Mouse (Mus musculus) forebrain, embryonic 14.5 days (tissue): ENCODE data around the gene Fbxo24. TPM values are rescaled to one million over a fixed set of nuclear protein-coding genes. Genes with fewer than 3 reads are reported as not detected.

Experiments used
- ATAC-seq: fragments of 200-750 bp; cut with Nextera tagmentation; 2 replicates; pipeline ENCODE4 v1.8.0; 2017; ENCODE audit warnings: mild to moderate bottlenecking, moderate library complexity
- DNase-seq: peaks from one replicate; pipeline ENCODE4 v3.0.0-alpha.2; 2015; ENCODE audit warnings: low spot score
- H3K27ac ChIP-seq: fragments of 300-500 bp; sonication (generic); 2 replicates; pipeline ENCODE4 v1.5.1; 2014; ENCODE audit warnings: low read depth, mild to moderate bottlenecking, control low read depth, low read length, moderate library complexity
- H3K27me3 ChIP-seq: fragments of 300-500 bp; sonication (generic); replicated peaks from 2 replicates; pipeline ENCODE4 v1.6.1; 2014; ENCODE audit warnings: low read length, control low read depth, mixed read lengths; ENCODE audit not compliant: control insufficient read depth, insufficient read depth
- H3K36me3 ChIP-seq: fragments of 300-500 bp; sonication (generic); 2 replicates; pipeline ENCODE4 v1.6.1; 2014; ENCODE audit warnings: low read length, control low read depth; ENCODE audit not compliant: control insufficient read depth, insufficient read depth
- H3K4me1 ChIP-seq: fragments of 300-500 bp; sonication (generic); 2 replicates; pipeline ENCODE4 v1.6.1; 2014; ENCODE audit warnings: antibody characterized with exemption, low read length, control low read depth; ENCODE audit not compliant: control insufficient read depth, insufficient read depth
- H3K4me2 ChIP-seq: fragments of 300-500 bp; sonication (generic); 2 replicates; pipeline ENCODE4 v1.6.1; 2014; ENCODE audit warnings: mild to moderate bottlenecking, control low read depth, low read length
- H3K4me3 ChIP-seq: fragments of 300-500 bp; sonication (generic); 2 replicates; pipeline ENCODE4 v1.5.1; 2014; ENCODE audit warnings: low read depth, low read length, control low read depth
- H3K9ac ChIP-seq: fragments of 300-500 bp; sonication (generic); 2 replicates; pipeline ENCODE4 v1.6.1; 2014; ENCODE audit warnings: mild to moderate bottlenecking, low read length, control low read depth, moderate library complexity
- H3K9me3 ChIP-seq: fragments of 300-500 bp; sonication (generic); replicated peaks from 2 replicates; pipeline ENCODE4 v1.6.1; 2016; ENCODE audit warnings: low read length, control low read depth, mixed read lengths; ENCODE audit not compliant: control insufficient read depth
- WGBS: fragments of 180-500 bp; shearing (Covaris S2); extraction: QIAGEN DNeasy Blood & Tissue Kit; methylation state at CpG from one replicate; pipeline ENCODE4 v1.1.7; 2014; 5-methylcytosine and 5-hydroxymethylcytosine counted together
- polyA plus RNA-seq: library from polyadenylated mRNA; unstranded; fragments of >200 nt; fragmentation: Nextera tagmentation; extraction: Ambion mirVana; gene quantifications from 2 replicates; pipeline ENCODE4 v1.2.1, GENCODE M21; 2014

The Fbxo24 gene
- polyA plus RNA-seq, 1 experiment from 2014 or later: 0.10 TPM

- Histone ChIP-seq H3K4me1 (no peaks in the 10 kb centered on the region), H3K27ac (no peak overlapping the region), H3K9me3 (no peaks in the 10 kb centered on the region), H3K36me3 (no peaks in the 10 kb centered on the region), H3K4me3 (no peak overlapping the region), H3K9ac (no peak overlapping the region), H3K4me2 (no peak overlapping the region), H3K27me3 (no peaks in the 10 kb centered on the region)
- ATAC-seq: no peak
- no peak for DNase-seq
- 77% methylated on average over 5 of the region's 5 CpGs for WGBS
Measured at GRCm38 (mm10) chr5:137590507-137590906, 38.3 kb downstream of the Fbxo24 start.

- 0 out of 2 replicates have a peak, but pooled peaks have one; percentile 25 for ATAC-seq
- Histone ChIP-seq H3K9ac (no peak overlapping the region), H3K27ac (no peak overlapping the region), H3K9me3 (no peaks in the 10 kb centered on the region), H3K4me2 (no peak overlapping the region), H3K36me3 (no peaks in the 10 kb centered on the region), H3K4me1 (peaks cover 2% of the 10 kb centered on the region; the same call in 1 of the 2 replicates), H3K4me3 (no peak overlapping the region), H3K27me3 (no peaks in the 10 kb centered on the region)
- peak; percentile 65 for DNase-seq
- WGBS: 34% methylated on average over 8 of the region's 8 CpGs
Measured at GRCm38 (mm10) chr5:137584976-137585375, 43.8 kb downstream of the Fbxo24 start.

GRCm38 (mm10) chr5:137583670-137584169, 45.1 kb downstream of the Fbxo24 start:
- peak overlapping the region; percentile 59; the same call in 1 of the 2 replicates for H3K27ac ChIP-seq
- H3K4me3 ChIP-seq: peak overlapping the region; percentile 33
- H3K36me3 ChIP-seq: no peaks in the 10 kb centered on the region
- H3K27me3 ChIP-seq: no peaks in the 10 kb centered on the region
- H3K9ac ChIP-seq: peak overlapping the region; percentile 64
- ATAC-seq (peak; percentile 81), DNase-seq (peak; percentile 81)
- H3K4me1 ChIP-seq: peaks cover 2% of the 10 kb centered on the region; the same call in 1 of the 2 replicates
- 19% methylated on average over 27 of the region's 27 CpGs for WGBS
- peak overlapping the region; percentile 54 for H3K4me2 ChIP-seq
- H3K9me3 ChIP-seq: no peaks in the 10 kb centered on the region

GRCm38 (mm10) chr5:137582702-137583101, 46.1 kb downstream of the Fbxo24 start:
- Histone ChIP-seq H3K9me3 (no peaks in the 10 kb centered on the region), H3K4me2 (peak overlapping the region; percentile 54; the same call in 1 of the 2 replicates), H3K4me1 (peaks cover 2% of the 10 kb centered on the region; the same call in 1 of the 2 replicates), H3K9ac (peak overlapping the region; percentile 64; the same call in 1 of the 2 replicates), H3K27me3 (no peaks in the 10 kb centered on the region), H3K27ac (no peak overlapping the region), H3K36me3 (no peaks in the 10 kb centered on the region), H3K4me3 (no peak overlapping the region; the same call in 1 of the 2 replicates)
- 44% methylated on average over 8 of the region's 8 CpGs for WGBS
- DNase-seq: no peak
- no peak for ATAC-seq

- Histone ChIP-seq H3K9me3 (no peaks in the 10 kb centered on the region), H3K4me3 (no peak overlapping the region), H3K27ac (no peak overlapping the region), H3K4me2 (no peak overlapping the region), H3K9ac (no peak overlapping the region), H3K4me1 (peaks cover 2% of the 10 kb centered on the region; the same call in 1 of the 2 replicates), H3K36me3 (no peaks in the 10 kb centered on the region), H3K27me3 (no peaks in the 10 kb centered on the region)
- DNase-seq (no peak), ATAC-seq (no peak)
- WGBS: 80% methylated on average over 6 of the region's 6 CpGs
Measured at GRCm38 (mm10) chr5:137580246-137580645, 48.6 kb downstream of the Fbxo24 start.

- Histone ChIP-seq H3K4me2 (peak overlapping the region; percentile 46), H3K36me3 (no peaks in the 10 kb centered on the region), H3K4me3 (peak overlapping the region; percentile 9; the same call in 1 of the 2 replicates), H3K9me3 (no peaks in the 10 kb centered on the region), H3K4me1 (0 out of 2 replicates have a peak, but pooled peaks cover 3% of the 10 kb centered on the region), H3K27ac (no peak overlapping the region), H3K9ac (peak overlapping the region; percentile 37; the same call in 1 of the 2 replicates), H3K27me3 (peaks cover 4% of the 10 kb centered on the region; the same call in 1 of the 2 replicates)
- 6% methylated on average over 27 of the region's 27 CpGs for WGBS
- ATAC-seq: no peak
- no peak for DNase-seq
Measured at GRCm38 (mm10) chr5:137574470-137574901, 54.3 kb downstream of the Fbxo24 start.

GRCm38 (mm10) chr5:137570691-137571586, 57.9 kb downstream of the Fbxo24 start:
- Histone ChIP-seq H3K4me1 (0 out of 2 replicates have a peak, but pooled peaks cover 3% of the 10 kb centered on the region), H3K4me3 (no peak overlapping the region), H3K27me3 (peaks cover 4% of the 10 kb centered on the region; the same call in 1 of the 2 replicates), H3K9ac (no peak overlapping the region), H3K27ac (no peak overlapping the region), H3K4me2 (no peak overlapping the region), H3K9me3 (no peaks in the 10 kb centered on the region), H3K36me3 (no peaks in the 10 kb centered on the region; the same call in 1 of the 2 replicates)
- no peak for ATAC-seq
- no peak for DNase-seq
- 82% methylated on average over 17 of the region's 17 CpGs for WGBS

- 63% methylated on average over 7 of the region's 7 CpGs for WGBS
- Histone ChIP-seq H3K4me1 (0 out of 2 replicates have a peak, but pooled peaks cover 3% of the 10 kb centered on the region), H3K36me3 (no peaks in the 10 kb centered on the region; the same call in 1 of the 2 replicates), H3K9ac (no peak overlapping the region), H3K9me3 (no peaks in the 10 kb centered on the region), H3K27ac (no peak overlapping the region), H3K27me3 (peaks cover 4% of the 10 kb centered on the region; the same call in 1 of the 2 replicates), H3K4me2 (no peak overlapping the region), H3K4me3 (no peak overlapping the region)
- ATAC-seq: no peak
- no peak for DNase-seq
Measured at GRCm38 (mm10) chr5:137570181-137570580, 58.6 kb downstream of the Fbxo24 start.
